Mouse (Mus musculus) ES-CJ7 (cell line): Measurements from ENCODE around the gene Mc1r.

Experiments
- DNase-seq: peaks from one replicate; pipeline ENCODE4 v3.0.0; 2011; ENCODE audit warnings: low read depth, low spot score

Gene Mc1r

GRCm38 (mm10) chr8:123406786-123407185 lies at the start of gene Mc1r:
Gene Mc1r, plus strand, starts transcription at chr8:123407107.
- DNase-seq, result peak; percentile 86

- DNase-seq, result peak; percentile 80
Measured at GRCm38 (mm10) chr8:123361082-123361739, 45.7 kb upstream of the Mc1r start.

GRCm38 (mm10) chr8:123373403-123374238 lies 33.3 kb upstream of the Mc1r start, which contains the start of gene Tcf25:
Gene Tcf25, plus strand, starts transcription at chr8:123373753.
- DNase-seq, result peak; percentile 99

GRCm38 (mm10) chr8:123374239-123374578 lies 32.7 kb upstream of the Mc1r start:
- peak; percentile 98 for DNase-seq

GRCm38 (mm10) chr8:123375701-123376100 lies 31.2 kb upstream of the Mc1r start:
- no peak for DNase-seq

- DNase-seq, result peak; percentile 72
Measured at GRCm38 (mm10) chr8:123376106-123376505, 30.8 kb upstream of the Mc1r start.

GRCm38 (mm10) chr8:123381711-123382110 lies 25.2 kb upstream of the Mc1r start:
- no peak for DNase-seq

GRCm38 (mm10) chr8:123382516-123382915 lies 24.4 kb upstream of the Mc1r start:
- no peak for DNase-seq

- DNase-seq, result peak; percentile 69
Measured at GRCm38 (mm10) chr8:123384883-123385540, 21.9 kb upstream of the Mc1r start.

- no peak for DNase-seq
Measured at GRCm38 (mm10) chr8:123387041-123387440, 19.9 kb upstream of the Mc1r start.

- no peak for DNase-seq
Measured at GRCm38 (mm10) chr8:123387801-123388200, 19.1 kb upstream of the Mc1r start.

GRCm38 (mm10) chr8:123389026-123389425 lies 17.9 kb upstream of the Mc1r start:
- DNase-seq, result no peak

- no peak for DNase-seq
Measured at GRCm38 (mm10) chr8:123398308-123398707, 8.6 kb upstream of the Mc1r start.

GRCm38 (mm10) chr8:123401936-123402335 lies 5.0 kb upstream of the Mc1r start:
- no peak for DNase-seq

GRCm38 (mm10) chr8:123402730-123403326 lies 4.1 kb upstream of the Mc1r start:
- no peak for DNase-seq

GRCm38 (mm10) chr8:123404521-123404920 lies 2.4 kb upstream of the Mc1r start:
- DNase-seq, result no peak

GRCm38 (mm10) chr8:123407612-123408011 lies 705 bp downstream of the Mc1r start:
- DNase-seq, result no peak

GRCm38 (mm10) chr8:123408586-123409544 lies 2.0 kb downstream of the Mc1r start:
- peak; percentile 36 for DNase-seq

- DNase-seq, result peak; percentile 36
Measured at GRCm38 (mm10) chr8:123410049-123410587, 3.2 kb downstream of the Mc1r start.

GRCm38 (mm10) chr8:123410788-123411187 lies 3.9 kb downstream of the Mc1r start:
- no peak for DNase-seq

- DNase-seq, result peak; percentile 94
Measured at GRCm38 (mm10) chr8:123411246-123411645, 4.3 kb downstream of the Mc1r start, which contains the start of gene Tubb3. Gene Tubb3, plus strand, starts transcription at chr8:123411424.
